8 mouse cellular contexts compared by ENCODE assay signal in the genomic region with DNA sequence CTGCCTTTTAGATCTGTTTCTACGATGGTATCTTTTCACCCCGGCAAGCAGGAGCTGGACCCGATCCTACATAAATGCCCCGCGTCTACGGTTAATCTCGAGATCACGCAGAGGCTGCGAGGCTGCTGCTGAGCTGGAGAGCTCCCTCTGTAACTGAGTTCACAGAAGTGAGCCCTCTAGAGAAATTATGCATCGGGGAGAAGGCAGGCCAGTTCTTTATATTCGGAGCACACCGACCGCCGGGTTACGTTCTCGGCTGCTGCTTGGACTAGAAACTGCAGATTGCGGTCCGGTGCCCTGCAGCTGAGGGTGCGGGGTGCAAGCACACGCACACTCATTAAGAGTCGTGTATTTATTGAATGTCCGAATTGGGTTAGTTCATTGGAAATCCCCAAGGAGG. TPM values are rescaled to one million over a fixed set of nuclear protein-coding genes. Genes with fewer than 3 reads are reported as not detected.
A peak's percentile ranks its signal among the peaks of the same experiment; 100 is the strongest.
DNase-seq lines count a peak whose midpoint lies in the region; ATAC-seq and TF ChIP-seq lines count a peak whose summit lies in the region.

No protein-coding gene starts in this region.

- peak; percentile 40; the same call in 1 of the 2 replicates for TF ChIP-seq POLR2A in brain, embryonic 14.5 days (IDR thresholded peaks at IDR 0.05; ENCODE audit: borderline replicate concordance, extremely low read depth, insufficient read depth, insufficient read length, poor library complexity, severe bottlenecking)

- H3K36me3 ChIP-seq in heart, embryonic 11.5 days (ENCODE audit: control insufficient read depth, insufficient read depth, low read length): no peaks in the 10 kb centered on the region
- no peaks in the 10 kb centered on the region for H3K36me3 ChIP-seq in heart, embryonic 16.5 days (ENCODE audit: control insufficient read depth, insufficient read depth)

- H3K4me1 ChIP-seq in heart, embryonic 11.5 days (ENCODE audit: control insufficient read depth, insufficient read depth, low read length): peaks cover 14% of the 10 kb centered on the region
- H3K4me1 ChIP-seq in heart, embryonic 16.5 days (ENCODE audit: control insufficient read depth, insufficient read depth, low read length): peaks cover 35% of the 10 kb centered on the region

- no peak for TF ChIP-seq CTCF in brain, embryonic 14.5 days (IDR thresholded peaks at IDR 0.05; ENCODE audit: borderline replicate concordance, extremely low read depth, insufficient read depth, insufficient read length)

- under 1% methylated on average over 22 of the region's 22 CpGs for WGBS in heart, embryonic 11.5 days (ENCODE audit: insufficient replicate concordance)
- WGBS in heart, embryonic 16.5 days: under 1% methylated on average over 22 of the region's 22 CpGs

- peak overlapping the region; percentile 54 for H3K4me3 ChIP-seq in heart, embryonic 11.5 days (ENCODE audit: low read depth, low read length)
- H3K4me3 ChIP-seq in heart, embryonic 16.5 days (ENCODE audit: low read length): peak overlapping the region; percentile 57

- no peaks in the 10 kb centered on the region for H3K9me3 ChIP-seq in heart, embryonic 11.5 days (replicated peaks; ENCODE audit: control insufficient read depth, low read length)
- H3K9me3 ChIP-seq in heart, embryonic 16.5 days (replicated peaks; ENCODE audit: control insufficient read depth, low read length): no peaks in the 10 kb centered on the region

- H3K27ac ChIP-seq in heart, embryonic 11.5 days (ENCODE audit: low read depth, low read length): no peak overlapping the region
- H3K27ac ChIP-seq in heart, embryonic 16.5 days (ENCODE audit: low read length): no peak overlapping the region

- H3K27me3 ChIP-seq in heart, embryonic 11.5 days (ENCODE audit: control insufficient read depth, insufficient read depth, low read length): peaks cover 92% of the 10 kb centered on the region
- H3K27me3 ChIP-seq in heart, embryonic 16.5 days (ENCODE audit: control insufficient read depth, insufficient read depth, low read length): peaks cover 82% of the 10 kb centered on the region

- no peak for DNase-seq in heart, postnatal 4 days
- peak; percentile 93 for DNase-seq in brain, embryonic 14.5 days (ENCODE audit: low read depth)
- DNase-seq in layer of hippocampus, postnatal 10 days (ENCODE audit: low spot score in 2 of 2): peak; percentile 67 to 74
- peak; percentile 72 for DNase-seq in neural tube, embryonic 10.5 days (ENCODE audit: extremely low spot score, low spot score)
- DNase-seq in urinary bladder, postnatal 10 days (ENCODE audit: low spot score): no peak
- DNase-seq in lung, postnatal 25 days (ENCODE audit: low spot score): no peak

- ATAC-seq in heart, embryonic 11.5 days (replicated peaks; ENCODE audit: insufficient number of reproducible peaks, low FRiP score, low TSS enrichment): no peak
- no peak for ATAC-seq in heart, embryonic 16.5 days (replicated peaks; ENCODE audit: extremely low read depth, insufficient read depth, low FRiP score)

- H3K9ac ChIP-seq in heart, embryonic 11.5 days (ENCODE audit: low read depth, low read length): no peak overlapping the region
- no peak overlapping the region for H3K9ac ChIP-seq in heart, embryonic 16.5 days (ENCODE audit: low read length)

- peak overlapping the region; percentile 91 for H3K4me2 ChIP-seq in heart, embryonic 11.5 days
- peak overlapping the region; percentile 89 for H3K4me2 ChIP-seq in heart, embryonic 16.5 days (ENCODE audit: low read depth, low read length)

RNA-seq across cellular contexts. Expression of a gene that starts 1.7 kb away (rescaled TPM):
- polyA plus RNA-seq in heart, embryonic 11.5 days (2014; fragmentation: Nextera tagmentation; extraction: Ambion mirVana): 0.10 and 0.19 TPM in 2 replicates
- total RNA-seq in heart, postnatal 4 days (2021): under 1 TPM in 1 of 2 experiments, not detected in 1; 0.02 TPM
- polyA plus RNA-seq in brain, embryonic 14.5 days (2012; rRNA removed): 58.3 and 64.7 TPM in 2 replicates
- polyA plus RNA-seq in heart, embryonic 16.5 days (2015; fragmentation: Nextera tagmentation; extraction: Ambion mirVana): 0.02 TPM in 1 of 2 replicates, not detected in the other
- 10 to 100 TPM; 60.7 to 69.3 TPM for total RNA-seq in layer of hippocampus, postnatal 10 days (2021)

Comparison
In these comparisons a context has a peak if more than half of its experiments do, and no peak if none do; other contexts are left out.
1. DNase-seq: peak in brain, embryonic 14.5 days (single experiment), layer of hippocampus, postnatal 10 days (2 of 2) and neural tube, embryonic 10.5 days (single experiment); none in heart, postnatal 4 days (single experiment), urinary bladder, postnatal 10 days (single experiment) and lung, postnatal 25 days (single experiment).
2. RNA of a gene that starts 1.7 kb away (polyA plus RNA-seq): 58.3 to 64.7 TPM in brain, embryonic 14.5 days; 0.10 to 0.19 TPM in heart, embryonic 11.5 days and 0.02 TPM in heart, embryonic 16.5 days; every median in the first group is over 10 times any median in the second.